In the genomic region with DNA sequence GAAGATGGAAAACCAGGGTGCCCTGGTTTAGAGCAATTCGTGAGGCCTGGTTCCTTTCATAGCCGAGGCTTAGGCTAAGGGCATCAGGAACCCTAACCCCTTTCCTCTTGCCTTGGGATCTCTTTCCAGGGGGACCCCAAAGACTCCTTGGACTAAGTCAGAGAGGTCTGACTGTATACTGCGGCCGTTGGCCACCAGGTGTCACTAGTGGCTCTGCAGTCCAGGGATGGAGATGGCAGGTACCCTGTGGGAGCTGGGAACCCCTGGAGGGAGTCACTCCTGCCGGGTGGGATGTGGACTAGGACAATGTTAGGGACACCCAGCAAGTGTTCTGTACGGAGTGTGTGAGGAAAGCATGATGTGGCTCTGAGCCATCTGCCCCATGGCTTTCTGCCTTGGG, we compare ENCODE assay signal across 14 mouse cellular contexts. TPM values are rescaled to one million over a fixed set of nuclear protein-coding genes. Genes with fewer than 3 reads are reported as not detected.
DNase-seq lines count a peak whose midpoint lies in the region; ATAC-seq and TF ChIP-seq lines count a peak whose summit lies in the region.
"Had no signal": no experiment of that assay in that cellular context is flagged by ENCODE, and none has a peak within 500 bp of the region (broad histone marks: within the 10 kb centered on the region; RNA-seq: fewer than 3 reads in every experiment).

No protein-coding gene starts in this region.

- no peaks in the 10 kb centered on the region for H3K4me1 ChIP-seq in forebrain, postnatal 0 days (ENCODE audit: insufficient read depth)
- H3K4me1 ChIP-seq in forebrain, embryonic 12.5 days: 0 out of 2 replicates have a peak, but pooled peaks cover 4% of the 10 kb centered on the region
- no peaks in the 10 kb centered on the region for H3K4me1 ChIP-seq in liver, embryonic 14.5 days (replicated peaks; ENCODE audit: control insufficient read depth in 2 of 2, insufficient read depth in 2 of 2, low read length in 1 of 2)
- peaks cover 4% of the 10 kb centered on the region; the same call in 1 of the 2 replicates for H3K4me1 ChIP-seq in liver, embryonic 12.5 days
- peaks cover 38% of the 10 kb centered on the region for H3K4me1 ChIP-seq in E14TG2a.4 (replicated peaks; ENCODE audit: low read depth, low read length)
- H3K4me1 ChIP-seq: hindbrain, embryonic 12.5 days; midbrain, embryonic 12.5 days; neural tube, embryonic 12.5 days had no signal

- no peak for DNase-seq in forebrain, postnatal 0 days
- DNase-seq in liver, embryonic 14.5 days (ENCODE audit: low read depth in 3 of 3, low spot score in 3 of 3): no peak
- no peak for DNase-seq in brain, embryonic 14.5 days (ENCODE audit: low read depth)
- DNase-seq in MN1 (ENCODE audit: low spot score): no peak
- no peak for DNase-seq in gastrocnemius, postnatal 4 days (ENCODE audit: low spot score in 2 of 2)

- no peaks in the 10 kb centered on the region for H3K9me3 ChIP-seq in forebrain, postnatal 0 days (ENCODE audit: low read length)
- no peaks in the 10 kb centered on the region for H3K9me3 ChIP-seq in forebrain, embryonic 12.5 days
- no peaks in the 10 kb centered on the region for H3K9me3 ChIP-seq in liver, embryonic 14.5 days (ENCODE audit: control insufficient read depth, low read length)
- H3K9me3 ChIP-seq in liver, embryonic 12.5 days (replicated peaks): no peaks in the 10 kb centered on the region
- H3K9me3 ChIP-seq in E14TG2a.4 (ENCODE audit: low read length): no peaks in the 10 kb centered on the region
- H3K9me3 ChIP-seq: heart, embryonic 10.5 days; hindbrain, embryonic 12.5 days; kidney, embryonic 15.5 days; midbrain, embryonic 12.5 days; neural tube, embryonic 12.5 days had no signal

- H3K27me3 ChIP-seq in forebrain, postnatal 0 days (ENCODE audit: insufficient read depth, low read length): no peaks in the 10 kb centered on the region
- H3K27me3 ChIP-seq in forebrain, embryonic 12.5 days: peaks cover 6% of the 10 kb centered on the region; the same call in 1 of the 2 replicates
- no peaks in the 10 kb centered on the region for H3K27me3 ChIP-seq in liver, embryonic 14.5 days (ENCODE audit: control insufficient read depth, insufficient read depth, low read length)
- peaks cover 8% of the 10 kb centered on the region; the same call in 1 of the 2 replicates for H3K27me3 ChIP-seq in liver, embryonic 12.5 days (replicated peaks)
- H3K27me3 ChIP-seq in E14TG2a.4 (ENCODE audit: insufficient read depth, low read length): no peaks in the 10 kb centered on the region
- H3K27me3 ChIP-seq: hindbrain, embryonic 12.5 days; kidney, embryonic 15.5 days; neural tube, embryonic 12.5 days had no signal

- H3K9ac ChIP-seq in forebrain, postnatal 0 days: no peak overlapping the region
- no peak overlapping the region for H3K9ac ChIP-seq in forebrain, embryonic 12.5 days
- H3K9ac ChIP-seq in liver, embryonic 14.5 days (replicated peaks): no peak overlapping the region
- H3K9ac ChIP-seq in liver, embryonic 12.5 days: no peak overlapping the region
- H3K9ac ChIP-seq: hindbrain, embryonic 12.5 days; kidney, embryonic 15.5 days; midbrain, embryonic 12.5 days; neural tube, embryonic 12.5 days had no signal

- TF ChIP-seq POLR2A in brain, embryonic 14.5 days (IDR thresholded peaks at IDR 0.05; ENCODE audit: borderline replicate concordance, extremely low read depth, insufficient read depth, insufficient read length, poor library complexity, severe bottlenecking): no peak

- peak; percentile 44 for TF ChIP-seq CTCF in forebrain, postnatal 0 days (IDR thresholded peaks at IDR 0.05; ENCODE audit: low read depth)
- peak; percentile 67 for TF ChIP-seq CTCF in liver, embryonic 14.5 days (IDR thresholded peaks at IDR 0.05; ENCODE audit: low read depth)
- peak; percentile 70 for TF ChIP-seq CTCF in E14TG2a.4 (conservative IDR thresholded peaks at IDR 0.05; ENCODE audit: low read length)
- peak; percentile 33; the same call in 1 of the 2 replicates for TF ChIP-seq CTCF in brain, embryonic 14.5 days (IDR thresholded peaks at IDR 0.05; ENCODE audit: borderline replicate concordance, extremely low read depth, insufficient read depth, insufficient read length)

- H3K4me3 ChIP-seq in forebrain, postnatal 0 days (ENCODE audit: low read depth, low read length): no peak overlapping the region
- H3K4me3 ChIP-seq in forebrain, embryonic 12.5 days (replicated peaks): no peak overlapping the region
- no peak overlapping the region for H3K4me3 ChIP-seq in liver, embryonic 14.5 days (ENCODE audit: insufficient read depth in 1 of 2, low read depth in 2 of 2, low read length in 2 of 2)
- H3K4me3 ChIP-seq in liver, embryonic 12.5 days: no peak overlapping the region
- no peak overlapping the region for H3K4me3 ChIP-seq in E14TG2a.4 (replicated peaks; ENCODE audit: low read length)
- H3K4me3 ChIP-seq: erythroblast, embryonic 14.5 days; heart, embryonic 10.5 days; hindbrain, embryonic 12.5 days; kidney, embryonic 15.5 days; midbrain, embryonic 12.5 days; neural tube, embryonic 12.5 days had no signal

- H3K27ac ChIP-seq in forebrain, postnatal 0 days (ENCODE audit: low read depth, low read length): no peak overlapping the region
- no peak overlapping the region for H3K27ac ChIP-seq in forebrain, embryonic 12.5 days
- no peak overlapping the region for H3K27ac ChIP-seq in liver, embryonic 14.5 days
- H3K27ac ChIP-seq in liver, embryonic 12.5 days: no peak overlapping the region
- H3K27ac ChIP-seq: heart, embryonic 10.5 days; hindbrain, embryonic 12.5 days; kidney, embryonic 15.5 days; midbrain, embryonic 12.5 days; neural tube, embryonic 12.5 days had no signal

- no peak for TF ChIP-seq EP300 in liver, embryonic 14.5 days (IDR thresholded peaks at IDR 0.05; ENCODE audit: low read depth)

- no peaks in the 10 kb centered on the region for H3K36me3 ChIP-seq in forebrain, postnatal 0 days (ENCODE audit: insufficient read depth)
- no peaks in the 10 kb centered on the region; the same call in 1 of the 2 replicates for H3K36me3 ChIP-seq in forebrain, embryonic 12.5 days (replicated peaks)
- H3K36me3 ChIP-seq in liver, embryonic 14.5 days (replicated peaks; ENCODE audit: control insufficient read depth, insufficient read depth, low read depth): no peaks in the 10 kb centered on the region
- no peaks in the 10 kb centered on the region for H3K36me3 ChIP-seq in liver, embryonic 12.5 days
- peaks cover 29% of the 10 kb centered on the region for H3K36me3 ChIP-seq in E14TG2a.4 (ENCODE audit: insufficient read depth, low read length)
- H3K36me3 ChIP-seq: midbrain, embryonic 12.5 days; neural tube, embryonic 12.5 days had no signal

- H3K4me2 ChIP-seq in forebrain, postnatal 0 days (ENCODE audit: low read depth): no peak overlapping the region
- no peak overlapping the region for H3K4me2 ChIP-seq in forebrain, embryonic 12.5 days
- no peak overlapping the region for H3K4me2 ChIP-seq in liver, embryonic 14.5 days (ENCODE audit: low read depth)
- H3K4me2 ChIP-seq in liver, embryonic 12.5 days: no peak overlapping the region
- H3K4me2 ChIP-seq: hindbrain, embryonic 12.5 days; kidney, embryonic 15.5 days; midbrain, embryonic 12.5 days; neural tube, embryonic 12.5 days had no signal

- WGBS in forebrain, postnatal 0 days: 89% methylated on average over 6 of the region's 6 CpGs
- WGBS in forebrain, embryonic 12.5 days: 92% methylated on average over 6 of the region's 6 CpGs
- 51% methylated on average over 6 of the region's 6 CpGs for WGBS in liver, embryonic 14.5 days (ENCODE audit: insufficient replicate concordance)
- WGBS in liver, embryonic 12.5 days (ENCODE audit: insufficient replicate concordance): 55% methylated on average over 6 of the region's 6 CpGs

- no peak for ATAC-seq in forebrain, postnatal 0 days
- no peak for ATAC-seq in forebrain, embryonic 12.5 days (ENCODE audit: low FRiP score)
- ATAC-seq in liver, embryonic 14.5 days (ENCODE audit: insufficient read depth): no peak
- no peak for ATAC-seq in liver, embryonic 12.5 days

RNA-seq across cellular contexts. Expression of a gene that starts 58.8 kb away (rescaled TPM):
- total RNA-seq in forebrain, postnatal 0 days (2014; rRNA removed): 6.5 and 9.6 TPM in 2 replicates
- 8.1 and 11.4 TPM in 2 replicates for polyA plus RNA-seq in forebrain, postnatal 0 days (2015; fragmentation: Nextera tagmentation; extraction: Ambion mirVana)
- 12.1 and 12.4 TPM in 2 replicates for polyA plus RNA-seq in forebrain, embryonic 12.5 days (2016; fragmentation: Nextera tagmentation; extraction: Ambion mirVana)
- polyA plus RNA-seq in liver, embryonic 14.5 days (2012; rRNA removed): 1.9 and 2.6 TPM in 2 replicates
- 4.3 and 4.5 TPM in 2 replicates for polyA plus RNA-seq in liver, embryonic 14.5 days (2014; fragmentation: Nextera tagmentation; extraction: Ambion mirVana)
- polyA plus RNA-seq in liver, embryonic 12.5 days (2016; fragmentation: Nextera tagmentation; extraction: Ambion mirVana): 8.1 and 8.4 TPM in 2 replicates
- polyA plus RNA-seq in brain, embryonic 14.5 days (2012; rRNA removed): 8.9 and 12.7 TPM in 2 replicates
- total RNA-seq in gastrocnemius, postnatal 4 days (2021): 1 to 10 TPM; 1.9 to 2.8 TPM
